Mouse (Mus musculus): ENCODE results near the gene Arl5b. TPM values are rescaled to one million over a fixed set of nuclear protein-coding genes. Genes with fewer than 3 reads are reported as not detected.

Arl5b gene
- polyA plus RNA-seq (2015; fragmentation: Nextera tagmentation; extraction: Ambion mirVana), result 31.0 and 36.1 TPM in 2 replicates

GRCm38 (mm10) chr2:15049117-15049873, at the start of gene Arl5b:
TSS of gene Arl5b (plus strand) at chr2:15049395.
- Histone ChIP-seq H3K9ac (peak within 1 kb of the TSS; percentile 65), H3K4me3 (peak within 1 kb of the TSS; percentile 63), H3K4me2 (peak within 1 kb of the TSS; percentile 58), H3K9me3 (no peaks in the 10 kb centered on the region), H3K36me3 (replicated peaks) (no peaks in the 10 kb centered on the region), H3K27me3 (replicated peaks) (no peaks in the 10 kb centered on the region; the same call in 1 of the 2 replicates), H3K27ac (peak within 1 kb of the TSS; percentile 76), H3K4me1 (peaks cover 21% of the 10 kb centered on the region)
- 8% methylated on average over 20 of the region's 20 CpGs for WGBS
- peak; percentile 99 for ATAC-seq (replicated peaks)

GRCm38 (mm10) chr2:15007531-15007930, 41.7 kb upstream of the Arl5b start:
- no peak overlapping the region for H3K27ac ChIP-seq

GRCm38 (mm10) chr2:15008072-15008471, 41.1 kb upstream of the Arl5b start:
- no peaks in the 10 kb centered on the region for H3K9me3 ChIP-seq
- no peak overlapping the region for H3K4me2 ChIP-seq
- peaks cover 6% of the 10 kb centered on the region; the same call in 1 of the 2 replicates for H3K36me3 ChIP-seq (replicated peaks)
- no peaks in the 10 kb centered on the region for H3K27me3 ChIP-seq (replicated peaks)
- no peak overlapping the region for H3K27ac ChIP-seq
- no peak overlapping the region for H3K4me3 ChIP-seq
- ATAC-seq (replicated peaks), result no peak
- WGBS, result 91% methylated on average over 1 of the region's 1 CpGs
- H3K4me1 ChIP-seq, result no peaks in the 10 kb centered on the region
- no peak overlapping the region for H3K9ac ChIP-seq

More at GRCm38 (mm10) chr2:15007531-15007930, 41.7 kb upstream of the Arl5b start:
- no peak overlapping the region for H3K9ac ChIP-seq
- no peak for ATAC-seq (replicated peaks)
- no peaks in the 10 kb centered on the region for H3K27me3 ChIP-seq (replicated peaks)
- H3K4me1 ChIP-seq, result no peaks in the 10 kb centered on the region
- WGBS, result 80% methylated on average over 3 of the region's 3 CpGs
- H3K36me3 ChIP-seq (replicated peaks), result peaks cover 5% of the 10 kb centered on the region; the same call in 1 of the 2 replicates
- H3K9me3 ChIP-seq, result no peaks in the 10 kb centered on the region
- H3K4me3 ChIP-seq, result no peak overlapping the region
- no peak overlapping the region for H3K4me2 ChIP-seq

- ATAC-seq (replicated peaks), result no peak
- Histone ChIP-seq H3K27ac (no peak overlapping the region), H3K9me3 (no peaks in the 10 kb centered on the region), H3K9ac (no peak overlapping the region), H3K4me1 (no peaks in the 10 kb centered on the region), H3K27me3 (replicated peaks) (no peaks in the 10 kb centered on the region), H3K4me2 (no peak overlapping the region), H3K36me3 (replicated peaks) (peaks cover 8% of the 10 kb centered on the region; the same call in 1 of the 2 replicates), H3K4me3 (no peak overlapping the region)
- WGBS, result 96% methylated on average over 3 of the region's 3 CpGs
Measured at GRCm38 (mm10) chr2:15026817-15027216, 22.4 kb upstream of the Arl5b start.

GRCm38 (mm10) chr2:15027816-15028215, 21.4 kb upstream of the Arl5b start:
- ATAC-seq (replicated peaks), result no peak
- 82% methylated on average over 1 of the region's 1 CpGs for WGBS
- Histone ChIP-seq H3K4me1 (no peaks in the 10 kb centered on the region), H3K4me3 (no peak overlapping the region), H3K27ac (no peak overlapping the region), H3K4me2 (no peak overlapping the region), H3K9ac (no peak overlapping the region), H3K27me3 (replicated peaks) (no peaks in the 10 kb centered on the region), H3K36me3 (replicated peaks) (peaks cover 8% of the 10 kb centered on the region; the same call in 1 of the 2 replicates), H3K9me3 (no peaks in the 10 kb centered on the region)

GRCm38 (mm10) chr2:15038705-15039104, 10.5 kb upstream of the Arl5b start:
- no peak for ATAC-seq (replicated peaks)
- WGBS, result 89% methylated on average over 6 of the region's 6 CpGs
- H3K27ac ChIP-seq, result no peak overlapping the region

GRCm38 (mm10) chr2:15040326-15040725, 8.9 kb upstream of the Arl5b start:
- no peak for ATAC-seq (replicated peaks)
- Histone ChIP-seq H3K4me2 (no peak overlapping the region), H3K27me3 (replicated peaks) (no peaks in the 10 kb centered on the region), H3K36me3 (replicated peaks) (no peaks in the 10 kb centered on the region), H3K9me3 (no peaks in the 10 kb centered on the region), H3K4me1 (no peaks in the 10 kb centered on the region), H3K4me3 (no peak overlapping the region), H3K27ac (no peak overlapping the region), H3K9ac (no peak overlapping the region)
- 54% methylated on average over 5 of the region's 5 CpGs for WGBS

More at GRCm38 (mm10) chr2:15038705-15039104, 10.5 kb upstream of the Arl5b start:
- no peak overlapping the region for H3K4me2 ChIP-seq
- no peaks in the 10 kb centered on the region for H3K27me3 ChIP-seq (replicated peaks)
- H3K4me3 ChIP-seq, result no peak overlapping the region
- no peak overlapping the region for H3K9ac ChIP-seq
- H3K4me1 ChIP-seq, result no peaks in the 10 kb centered on the region
- H3K36me3 ChIP-seq (replicated peaks), result 0 out of 2 replicates have a peak, but pooled peaks cover 2% of the 10 kb centered on the region
- H3K9me3 ChIP-seq, result no peaks in the 10 kb centered on the region

- WGBS, result 16% methylated on average over 10 of the region's 10 CpGs
- peak overlapping the region; percentile 97 for H3K4me3 ChIP-seq
- ATAC-seq (replicated peaks), result peak; percentile 35
Measured at GRCm38 (mm10) chr2:15054496-15054895, 5.3 kb downstream of the Arl5b start.

GRCm38 (mm10) chr2:15054945-15055637, 5.9 kb downstream of the Arl5b start, which contains the start of gene Nsun6:
TSS of gene Nsun6 (minus strand) at chr2:15055069.
- Histone ChIP-seq H3K4me2 (peak within 1 kb of the TSS; percentile 68), H3K4me3 (peak within 1 kb of the TSS; percentile 97), H3K9ac (peak within 1 kb of the TSS; percentile 97), H3K9me3 (no peaks in the 10 kb centered on the region), H3K36me3 (replicated peaks) (no peaks in the 10 kb centered on the region), H3K4me1 (peaks cover 33% of the 10 kb centered on the region), H3K27me3 (replicated peaks) (no peaks in the 10 kb centered on the region; the same call in 1 of the 2 replicates), H3K27ac (peak within 1 kb of the TSS; percentile 98)
- peak; percentile 100 for ATAC-seq (replicated peaks)
- WGBS, result under 1% methylated on average over 75 of the region's 75 CpGs

More at GRCm38 (mm10) chr2:15054496-15054895, 5.3 kb downstream of the Arl5b start:
- Histone ChIP-seq H3K4me2 (peak overlapping the region; percentile 68), H3K27me3 (replicated peaks) (no peaks in the 10 kb centered on the region; the same call in 1 of the 2 replicates), H3K4me1 (peaks cover 36% of the 10 kb centered on the region), H3K27ac (peak overlapping the region; percentile 98), H3K9ac (peak overlapping the region; percentile 76), H3K36me3 (replicated peaks) (no peaks in the 10 kb centered on the region), H3K9me3 (no peaks in the 10 kb centered on the region)

- peak overlapping the region; percentile 98 for H3K27ac ChIP-seq
- H3K4me3 ChIP-seq, result peak overlapping the region; percentile 97
- no peaks in the 10 kb centered on the region; the same call in 1 of the 2 replicates for H3K27me3 ChIP-seq (replicated peaks)
- H3K4me2 ChIP-seq, result peak overlapping the region; percentile 65
- WGBS, result under 1% methylated on average over 15 of the region's 15 CpGs
- peaks cover 33% of the 10 kb centered on the region for H3K4me1 ChIP-seq
- no peaks in the 10 kb centered on the region for H3K36me3 ChIP-seq (replicated peaks)
- no peaks in the 10 kb centered on the region for H3K9me3 ChIP-seq
- H3K9ac ChIP-seq, result peak overlapping the region; percentile 97
- ATAC-seq (replicated peaks), result peak; percentile 4; the same call in 1 of the 2 replicates
Measured at GRCm38 (mm10) chr2:15055741-15056151, 6.6 kb downstream of the Arl5b start.

- H3K27ac ChIP-seq, result no peak overlapping the region
- no peak overlapping the region for H3K4me3 ChIP-seq
- no peaks in the 10 kb centered on the region for H3K9me3 ChIP-seq
- H3K4me2 ChIP-seq, result no peak overlapping the region
- H3K36me3 ChIP-seq (replicated peaks), result no peaks in the 10 kb centered on the region
- H3K9ac ChIP-seq, result no peak overlapping the region
- H3K27me3 ChIP-seq (replicated peaks), result no peaks in the 10 kb centered on the region
- ATAC-seq (replicated peaks), result no peak
- 76% methylated on average over 5 of the region's 5 CpGs for WGBS
- H3K4me1 ChIP-seq, result peaks cover 33% of the 10 kb centered on the region
Measured at GRCm38 (mm10) chr2:15058227-15058626, 9.0 kb downstream of the Arl5b start.

- no peak overlapping the region for H3K9ac ChIP-seq
- no peaks in the 10 kb centered on the region for H3K36me3 ChIP-seq (replicated peaks)
- H3K27me3 ChIP-seq (replicated peaks), result no peaks in the 10 kb centered on the region
- no peak for ATAC-seq (replicated peaks)
- H3K27ac ChIP-seq, result no peak overlapping the region
- no peak overlapping the region for H3K4me2 ChIP-seq
- 88% methylated on average over 3 of the region's 3 CpGs for WGBS
- H3K4me3 ChIP-seq, result no peak overlapping the region
- no peaks in the 10 kb centered on the region for H3K9me3 ChIP-seq
- H3K4me1 ChIP-seq, result peaks cover 40% of the 10 kb centered on the region
Measured at GRCm38 (mm10) chr2:15060856-15061255, 11.7 kb downstream of the Arl5b start.

Measured in midbrain, embryonic 15.5 days (tissue).